Mouse (Mus musculus): ENCODE measurements around the gene Zfp560.

DNA sequence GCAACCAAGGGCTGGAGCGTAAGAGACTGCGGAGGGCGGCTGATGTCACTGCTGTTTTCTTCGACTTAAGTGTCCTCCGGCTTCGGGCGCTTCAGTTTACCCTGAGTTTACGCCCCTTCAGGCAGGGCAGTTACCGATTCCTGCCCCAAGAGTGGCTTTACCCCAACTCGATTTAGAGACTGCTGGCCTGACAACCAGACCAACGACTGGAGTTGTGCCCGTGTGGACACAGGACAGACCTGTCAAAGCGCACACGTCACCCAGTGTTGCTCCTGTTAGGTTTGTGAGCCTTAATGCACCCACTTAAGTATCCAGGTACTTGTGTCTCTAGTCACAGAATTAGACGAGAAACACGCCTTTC, 346 bp upstream of the Zfp560 start:
- TF ChIP-seq EP300 (IDR thresholded peaks at IDR 0.05; ENCODE audit: insufficient read depth, low read depth, low read length): no peak
- no peak; the same call in 1 of the 2 replicates for TF ChIP-seq CTCF (IDR thresholded peaks at IDR 0.05)

Data from heart, adult 2 months (tissue).